Mouse (Mus musculus) megakaryocyte, embryonic 14.5 days (primary cell): Measurements from ENCODE around the gene Kpnb1.

Experiments used
- FLI1 ChIP-seq: IDR thresholded peaks from 2 replicates; pipeline ENCODE4 v1.6.1; 2012; ENCODE audit warnings: low read length, inconsistent platforms, mixed read lengths
- GATA1 ChIP-seq: IDR thresholded peaks from 3 replicates; pipeline ENCODE4 v1.6.1; 2012; ENCODE audit warnings: mixed read lengths, low read length, inconsistent platforms, borderline replicate concordance

- TF ChIP-seq GATA1, result no peak
- TF ChIP-seq FLI1, result no peak
Observed at GRCm38 (mm10) chr11:97220211-97220610, 32.5 kb upstream of the Kpnb1 start.
